Mouse (Mus musculus) NIH3T3 (cell line): ENCODE measurements around the gene Cbr2.

ENCODE experiments used
- DNase-seq: peaks from one replicate; pipeline ENCODE4 v3.0.0-alpha.2; 2012; ENCODE audit warnings: low read depth

The Cbr2 gene

DNA sequence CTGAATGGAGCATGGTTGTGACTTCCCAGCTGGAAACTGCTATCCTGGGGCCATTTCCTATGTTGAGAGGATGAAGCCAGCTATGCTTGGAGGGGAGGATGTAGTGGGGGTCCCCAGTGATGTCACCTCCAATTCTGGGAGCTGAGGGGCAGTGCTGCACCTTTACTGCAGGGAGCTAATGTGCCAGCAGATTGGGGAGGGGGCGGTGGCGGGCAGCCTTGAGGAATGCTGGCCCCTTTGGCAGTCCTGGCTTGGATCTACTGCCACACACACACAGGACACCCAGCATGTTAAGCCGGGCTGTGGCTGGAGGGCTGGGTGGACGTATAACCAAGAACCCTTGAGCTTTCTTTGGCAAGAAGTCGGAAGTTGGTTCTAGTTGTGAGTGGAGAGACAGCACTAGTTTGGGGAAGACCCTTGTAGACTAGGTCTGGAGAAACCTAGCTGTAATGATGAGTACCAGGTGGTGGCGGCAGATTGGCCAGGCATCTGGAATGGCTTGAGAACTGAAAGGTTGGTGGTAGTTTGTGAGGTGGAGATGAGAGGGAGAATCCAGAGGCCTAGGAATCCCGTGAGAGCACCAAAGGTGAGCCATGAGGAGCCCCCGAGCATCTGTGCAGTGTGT is 19.8 kb downstream of the Cbr2 start:
- DNase-seq = no peak

DNA sequence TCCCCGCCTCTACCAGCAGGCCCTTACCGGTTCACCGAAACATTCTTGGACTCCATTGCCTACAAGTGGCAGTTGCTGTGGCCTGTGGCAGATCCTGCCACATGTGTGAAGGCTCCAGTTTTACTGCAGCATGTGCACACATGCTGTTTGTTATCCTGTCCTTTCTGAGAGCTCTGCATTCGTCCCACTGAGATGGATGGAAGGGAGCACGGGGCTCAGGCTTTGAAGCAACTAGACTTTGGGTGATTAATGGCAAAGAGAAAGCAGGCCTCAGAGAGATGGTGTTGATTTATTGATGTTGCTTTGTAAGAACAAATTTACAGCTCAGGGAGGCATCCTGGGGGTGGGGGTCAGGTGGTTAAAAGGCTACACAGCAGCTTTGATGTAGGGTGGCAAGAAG is 21.2 kb downstream of the Cbr2 start:
- no peak for DNase-seq

- DNase-seq = no peak
These were observed 22.4 kb downstream of the Cbr2 start for GRCm38 (mm10) chr11:120709551-120709950.

DNA sequence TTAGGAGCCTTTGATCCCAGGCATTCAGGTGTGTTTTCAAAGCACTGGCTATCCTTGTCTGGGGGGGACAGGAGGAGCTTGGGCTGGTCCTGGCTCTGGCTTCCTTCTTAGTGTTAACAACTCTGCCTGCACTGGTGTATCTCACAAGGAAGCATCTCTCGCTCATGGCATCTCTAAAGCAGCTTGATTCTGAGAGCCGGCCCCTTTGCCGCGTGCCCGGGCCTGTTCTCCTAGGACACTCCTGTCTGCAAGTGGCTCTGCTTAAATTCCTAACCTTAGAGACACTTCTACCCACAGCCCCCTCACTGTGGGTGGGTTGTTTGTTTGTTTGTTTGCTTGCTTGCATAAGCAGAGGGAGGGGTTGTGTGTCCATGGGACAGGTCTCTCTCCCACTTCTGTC is 23.9 kb downstream of the Cbr2 start:
- DNase-seq = no peak

- DNase-seq = no peak
These were observed 24.7 kb downstream of the Cbr2 start for GRCm38 (mm10) chr11:120707225-120707624.

DNA sequence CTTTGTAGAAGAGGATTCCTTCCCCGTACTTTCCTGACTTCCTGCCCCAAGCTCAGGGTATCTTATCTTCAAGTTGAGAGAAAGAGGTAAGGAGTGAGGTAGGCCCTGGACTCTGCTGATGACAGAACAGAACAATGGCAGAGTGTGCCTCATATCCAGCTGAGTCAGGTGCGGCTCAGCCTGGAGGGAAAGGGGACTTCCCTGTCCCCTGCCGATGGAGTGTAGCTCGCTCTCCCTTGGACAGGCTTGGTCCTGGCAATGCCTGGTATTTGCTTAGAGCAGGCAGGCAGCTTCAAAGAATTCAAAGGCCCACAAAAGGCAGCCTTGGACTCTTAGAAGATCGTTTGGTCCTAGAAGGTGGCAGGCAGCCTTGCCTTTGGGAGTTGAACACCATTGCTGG is 25.8 kb downstream of the Cbr2 start:
- no peak for DNase-seq

GRCm38 (mm10) chr11:120704486-120705325 is 27.2 kb downstream of the Cbr2 start:
- no peak for DNase-seq

DNA sequence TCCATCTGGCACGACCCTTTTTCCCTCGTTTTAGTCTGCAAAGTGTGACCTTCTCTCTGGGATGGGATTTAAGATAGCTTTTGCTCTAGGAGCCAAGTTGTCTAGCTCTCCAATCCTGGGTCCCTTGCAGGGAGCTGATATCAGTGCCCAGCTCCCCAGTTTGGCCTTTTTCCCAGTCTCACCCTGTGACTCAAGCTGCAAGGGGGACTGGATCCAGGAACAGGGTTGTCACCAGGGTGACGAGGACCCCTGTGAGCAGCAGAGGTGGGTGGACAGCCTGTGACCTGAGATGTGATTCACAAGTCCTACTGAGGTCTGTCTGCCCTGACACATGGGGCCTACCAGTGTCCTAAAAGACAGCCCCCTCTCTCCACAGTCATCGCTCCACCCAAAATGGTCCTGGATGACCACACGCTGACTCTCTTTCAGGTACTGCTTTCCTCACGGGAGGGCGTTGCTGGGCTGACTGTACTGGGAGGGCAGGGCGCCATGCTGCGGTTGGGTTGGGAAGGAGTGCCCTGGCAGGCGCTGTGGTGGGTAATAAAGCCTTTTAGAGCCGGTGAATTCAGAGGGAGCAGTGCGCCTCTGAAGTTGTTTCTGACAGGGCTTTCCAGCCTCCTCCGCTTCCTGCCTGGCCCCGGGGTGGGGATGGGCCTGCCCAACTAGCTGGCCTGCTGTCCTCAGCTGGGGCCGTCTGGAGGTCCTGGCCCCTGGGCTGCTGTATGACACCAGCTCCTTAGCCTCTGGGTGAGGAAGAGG is 28.0 kb downstream of the Cbr2 start:
- peak; percentile 81 for DNase-seq

DNA sequence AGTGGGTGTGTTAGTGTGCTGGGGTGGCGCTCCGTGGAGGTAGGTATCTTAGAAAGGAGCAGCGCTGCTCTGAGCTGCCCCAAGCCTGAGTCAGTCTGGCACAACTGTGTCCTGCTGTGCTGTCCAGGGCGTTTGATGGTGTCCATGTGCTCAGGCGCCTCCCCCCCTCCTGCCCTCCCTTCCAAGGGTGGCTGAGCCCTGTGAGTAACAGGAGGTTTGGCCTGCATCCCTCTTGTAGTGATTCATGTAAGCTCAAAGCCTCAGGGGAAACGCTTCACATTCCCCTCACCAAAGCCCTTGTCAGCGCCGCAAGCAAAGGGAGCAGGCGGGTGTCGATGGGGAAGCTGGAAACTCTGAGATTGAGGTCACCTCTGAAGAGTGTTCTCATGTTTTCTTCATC is 34.2 kb downstream of the Cbr2 start:
- DNase-seq = peak; percentile 97

DNA sequence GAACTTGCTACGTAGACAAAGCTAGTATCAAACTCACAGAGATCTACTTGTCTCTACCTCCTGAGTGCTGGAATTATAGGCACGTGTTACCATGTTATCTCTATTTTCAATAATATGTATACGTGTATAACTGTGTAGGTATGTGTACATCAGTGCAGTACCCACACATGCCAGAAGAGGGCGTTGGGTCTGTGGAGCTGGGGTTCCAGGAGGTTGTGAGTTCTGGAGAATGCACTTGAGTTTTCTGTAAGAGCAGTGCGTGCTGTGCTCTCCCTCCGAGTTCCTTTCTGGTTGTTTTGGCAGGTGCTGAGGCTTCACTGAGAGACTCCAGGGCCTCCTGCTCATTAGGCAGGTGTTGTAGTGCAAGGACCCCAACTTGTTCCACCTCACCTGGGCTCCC is 35.3 kb downstream of the Cbr2 start:
- DNase-seq = no peak

DNA sequence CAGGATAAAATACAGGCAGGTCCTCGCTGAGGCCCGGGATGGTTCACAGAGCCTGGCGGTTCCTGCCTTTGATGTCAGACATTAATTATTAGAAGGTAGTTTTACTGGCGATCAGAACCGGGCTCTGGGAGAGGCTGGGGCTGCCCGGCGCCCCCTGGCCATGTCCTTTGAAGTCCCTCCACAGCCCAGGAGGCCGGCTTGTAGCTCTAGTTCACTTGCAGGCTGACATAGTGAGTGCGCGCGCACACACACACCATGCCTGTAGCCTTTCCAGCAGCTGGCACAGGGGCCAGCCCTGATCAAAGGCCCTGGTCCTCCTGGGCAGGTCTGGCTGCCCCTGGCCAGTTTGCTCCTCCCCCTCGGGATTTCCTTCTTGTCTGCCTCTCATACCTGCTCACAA is 36.3 kb downstream of the Cbr2 start:
- DNase-seq = no peak

- no peak for DNase-seq
These were observed 36.7 kb downstream of the Cbr2 start for GRCm38 (mm10) chr11:120695184-120695583.

GRCm38 (mm10) chr11:120693461-120693860 is 38.5 kb downstream of the Cbr2 start:
- DNase-seq = no peak

DNA sequence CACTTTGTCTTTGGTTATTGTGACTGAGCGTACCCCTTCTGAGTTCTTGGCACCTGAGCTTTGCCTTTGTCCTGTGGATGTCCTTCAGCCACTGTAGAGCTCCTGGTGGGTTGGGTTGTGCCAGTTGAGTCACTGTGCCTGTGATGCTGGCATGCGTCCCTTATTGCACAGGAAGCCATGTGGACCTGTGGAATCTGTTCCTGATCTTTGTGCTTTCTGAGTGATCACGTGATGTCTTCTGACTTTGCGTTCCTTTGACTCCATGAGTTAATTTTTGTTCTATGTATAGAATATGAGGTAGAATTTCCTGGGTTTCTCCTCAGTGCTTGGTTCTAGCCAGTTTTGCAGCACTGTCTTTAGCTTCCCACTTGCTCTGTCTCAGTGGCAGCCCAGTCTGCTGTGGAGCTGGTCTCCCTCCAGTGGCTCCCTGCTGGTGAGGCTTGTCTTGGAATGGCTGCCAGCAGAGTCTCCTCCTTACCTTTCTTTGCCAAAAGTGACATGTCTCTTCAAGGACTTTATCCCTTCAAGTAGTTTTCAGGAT is 39.4 kb downstream of the Cbr2 start:
- no peak for DNase-seq

DNA sequence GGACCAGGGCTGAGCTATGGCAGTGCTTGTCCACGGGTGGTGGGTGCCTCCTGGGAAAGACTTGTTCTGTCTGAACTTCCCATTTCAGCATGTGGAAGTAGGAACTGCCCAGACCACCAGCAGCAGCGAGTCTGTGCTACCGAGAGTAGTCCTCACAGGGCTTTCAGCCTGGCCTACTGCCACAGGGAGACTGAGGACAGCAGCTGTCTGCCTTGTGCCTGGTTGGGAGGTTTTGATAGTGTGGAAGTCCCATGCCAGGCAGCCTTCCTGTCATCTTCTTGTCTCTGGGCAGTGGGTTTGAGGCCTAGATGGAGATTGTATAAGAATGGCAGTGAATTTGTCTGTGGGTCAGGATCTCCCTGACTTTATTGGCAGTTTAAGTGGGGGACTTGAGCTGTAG is 42.5 kb downstream of the Cbr2 start:
- DNase-seq = no peak

- no peak for DNase-seq
These were observed 45.2 kb downstream of the Cbr2 start for GRCm38 (mm10) chr11:120686650-120687272.

DNA sequence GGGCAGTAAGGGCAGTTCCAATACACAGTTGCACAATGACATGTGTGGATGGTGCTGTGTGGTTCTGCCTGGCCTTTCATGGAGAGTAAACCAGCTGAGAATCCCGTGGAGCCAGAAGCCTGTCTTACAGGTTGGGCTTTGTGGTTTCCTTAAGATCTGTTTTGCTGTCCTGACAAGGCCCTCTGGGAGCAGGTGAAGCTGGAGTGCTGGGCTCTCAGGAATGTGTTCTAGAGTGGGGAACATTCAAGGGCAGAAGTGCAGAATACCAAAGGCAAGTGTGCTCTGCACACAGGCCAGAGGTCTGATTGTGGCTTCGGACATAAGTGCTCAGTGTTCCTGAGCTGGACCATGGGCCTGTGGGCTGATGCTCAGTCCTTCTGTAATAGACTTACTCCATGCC is 47.3 kb downstream of the Cbr2 start:
- DNase-seq = no peak

DNA sequence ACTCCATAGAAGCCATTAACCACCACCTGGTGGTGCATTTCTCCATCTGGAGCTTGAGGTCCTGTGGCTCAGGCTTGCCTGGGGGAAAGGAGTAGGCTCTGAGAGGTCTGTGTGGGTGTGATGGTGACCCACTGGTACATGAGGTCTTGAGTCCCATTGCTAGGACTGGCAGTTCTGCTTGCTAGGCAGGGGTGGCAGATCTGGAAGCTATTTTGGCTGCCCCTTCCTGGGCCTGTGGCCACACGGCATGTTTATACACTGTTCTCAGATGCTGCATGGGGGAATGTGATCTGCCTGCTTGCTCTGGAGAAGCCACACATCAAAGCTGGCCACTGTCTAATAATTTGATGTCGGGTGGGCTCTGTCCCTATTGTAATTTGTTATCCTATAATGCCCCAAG is 47.8 kb downstream of the Cbr2 start:
- no peak for DNase-seq

DNA sequence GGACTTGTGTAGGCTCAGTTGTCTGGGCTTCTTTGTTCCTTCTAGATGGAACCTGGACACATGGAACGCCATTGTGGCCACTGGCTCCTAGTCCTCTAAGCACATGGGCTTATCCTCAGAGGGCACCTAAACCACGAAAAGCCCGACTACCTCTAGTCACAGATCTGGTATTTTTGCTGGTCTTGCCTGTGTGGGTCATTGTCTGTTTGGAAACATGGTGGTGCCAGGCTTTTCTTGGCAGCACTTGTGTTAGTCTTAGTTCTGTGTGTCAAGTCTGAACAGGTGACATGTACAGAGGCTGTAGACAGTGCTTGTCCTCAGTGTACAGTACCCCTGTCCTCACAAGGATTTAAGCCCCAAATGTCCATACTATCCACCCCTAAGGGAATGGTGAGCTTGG is 48.4 kb downstream of the Cbr2 start:
- DNase-seq = no peak

GRCm38 (mm10) chr11:120682683-120683082 is 49.2 kb downstream of the Cbr2 start:
- peak; percentile 80 for DNase-seq

GRCm38 (mm10) chr11:120679909-120680308 is 52.0 kb downstream of the Cbr2 start:
- DNase-seq = peak; percentile 50
